Mouse (Mus musculus): Measurements from ENCODE around the gene Map4k3. TPM values are rescaled to one million over a fixed set of nuclear protein-coding genes. Genes with fewer than 3 reads are reported as not detected.

The Map4k3 gene
- total and polyA plus RNA-seq, 3 experiments, result 3.2 to 4.1 TPM; not detected in 1

GRCm38 (mm10) chr17:80632846-80633245 lies 95.4 kb downstream of the Map4k3 start:
- H3K9ac ChIP-seq (ENCODE audit: control insufficient read depth, low read depth, low read length, poor library complexity, severe bottlenecking), result no peak overlapping the region
- TF ChIP-seq ZNF384 (IDR thresholded peaks at IDR 0.05; ENCODE audit: low read depth, low read length), result no peak
- TF ChIP-seq SMC3 (IDR thresholded peaks at IDR 0.05; ENCODE audit: low read depth, low read length), result no peak
- H3K36me3 ChIP-seq (ENCODE audit: control insufficient read depth in 1 of 2, insufficient read depth in 2 of 2, low read length in 2 of 2), result no peaks in the 10 kb centered on the region
- H3K4me1 ChIP-seq (ENCODE audit: control insufficient read depth in 1 of 2, insufficient read depth in 2 of 2, low read length in 2 of 2), result no peaks in the 10 kb centered on the region
- H3K79me2 ChIP-seq (ENCODE audit: control insufficient read depth, insufficient read depth, low read length, poor library complexity), result no peaks in the 10 kb centered on the region
- no peak overlapping the region for H3K27ac ChIP-seq (ENCODE audit: control insufficient read depth, low read depth, low read length)
- H3K27me3 ChIP-seq (ENCODE audit: control insufficient read depth in 1 of 2, insufficient read depth in 2 of 2, low read length in 2 of 2), result no peaks in the 10 kb centered on the region
- H3K4me3 ChIP-seq (ENCODE audit: control insufficient read depth in 1 of 2, insufficient read depth in 1 of 2, low read depth in 2 of 2, low read length in 2 of 2), result no peak overlapping the region
- no peaks in the 10 kb centered on the region for H3K9me3 ChIP-seq (replicated peaks; ENCODE audit: insufficient read depth, low read length)
- peak; percentile 20 for DNase-seq (ENCODE audit: low read depth, low spot score)

- Histone ChIP-seq H3K4me1 (ENCODE audit: control insufficient read depth in 1 of 2, insufficient read depth in 2 of 2, low read length in 2 of 2) (no peaks in the 10 kb centered on the region), H3K9me3 (replicated peaks; ENCODE audit: insufficient read depth, low read length) (no peaks in the 10 kb centered on the region), H3K36me3 (ENCODE audit: control insufficient read depth in 1 of 2, insufficient read depth in 2 of 2, low read length in 2 of 2) (no peaks in the 10 kb centered on the region), H3K27ac (ENCODE audit: control insufficient read depth, low read depth, low read length) (no peak overlapping the region), H3K79me2 (ENCODE audit: control insufficient read depth, insufficient read depth, low read length, poor library complexity) (no peaks in the 10 kb centered on the region), H3K4me3 (ENCODE audit: control insufficient read depth in 1 of 2, insufficient read depth in 1 of 2, low read depth in 2 of 2, low read length in 2 of 2) (no peak overlapping the region), H3K9ac (ENCODE audit: control insufficient read depth, low read depth, low read length, poor library complexity, severe bottlenecking) (no peak overlapping the region), H3K27me3 (ENCODE audit: control insufficient read depth in 1 of 2, insufficient read depth in 2 of 2, low read length in 2 of 2) (no peaks in the 10 kb centered on the region)
- no peak for DNase-seq (ENCODE audit: low read depth, low spot score)
- no peak for TF ChIP-seq TBP (IDR thresholded peaks at IDR 0.05; ENCODE audit: low read depth, low read length)
- peak; percentile 69 for TF ChIP-seq ZNF384 (IDR thresholded peaks at IDR 0.05; ENCODE audit: low read depth, low read length)
- no peak for TF ChIP-seq CHD1 (IDR thresholded peaks at IDR 0.05; ENCODE audit: low read depth, low read length)
- no peak for TF ChIP-seq MXI1 (IDR thresholded peaks at IDR 0.05; ENCODE audit: low read depth, low read length)
Observed at GRCm38 (mm10) chr17:80632354-80632753, 95.9 kb downstream of the Map4k3 start.

GRCm38 (mm10) chr17:80631028-80631427 lies 97.3 kb downstream of the Map4k3 start:
- no peaks in the 10 kb centered on the region for H3K27me3 ChIP-seq (ENCODE audit: control insufficient read depth in 1 of 2, insufficient read depth in 2 of 2, low read length in 2 of 2)
- H3K79me2 ChIP-seq (ENCODE audit: control insufficient read depth, insufficient read depth, low read length, poor library complexity), result no peaks in the 10 kb centered on the region
- H3K36me3 ChIP-seq (ENCODE audit: control insufficient read depth in 1 of 2, insufficient read depth in 2 of 2, low read length in 2 of 2), result no peaks in the 10 kb centered on the region
- H3K9me3 ChIP-seq (replicated peaks; ENCODE audit: insufficient read depth, low read length), result no peaks in the 10 kb centered on the region
- no peak for DNase-seq (ENCODE audit: low read depth, low spot score)
- H3K4me3 ChIP-seq (ENCODE audit: control insufficient read depth in 1 of 2, insufficient read depth in 1 of 2, low read depth in 2 of 2, low read length in 2 of 2), result no peak overlapping the region
- no peaks in the 10 kb centered on the region for H3K4me1 ChIP-seq (ENCODE audit: control insufficient read depth in 1 of 2, insufficient read depth in 2 of 2, low read length in 2 of 2)
- TF ChIP-seq CTCF (IDR thresholded peaks at IDR 0.05 in 2 of 3, conservative IDR thresholded peaks at IDR 0.05 in 1 of 3; ENCODE audit: control insufficient read depth in 1 of 3, insufficient read depth in 1 of 3, low read depth in 2 of 3, low read length in 3 of 3, poor library complexity in 1 of 3, severe bottlenecking in 1 of 3), result no peak
- no peak for TF ChIP-seq KAT2A (conservative IDR thresholded peaks at IDR 0.05; ENCODE audit: low read depth, low read length)
- TF ChIP-seq JUND (IDR thresholded peaks at IDR 0.05; ENCODE audit: low read depth, low read length), result no peak
- no peak for TF ChIP-seq ZC3H11A (IDR thresholded peaks at IDR 0.05; ENCODE audit: low read depth, low read length)
- no peak for TF ChIP-seq CHD1 (IDR thresholded peaks at IDR 0.05; ENCODE audit: low read depth, low read length)
- TF ChIP-seq MYC (IDR thresholded peaks at IDR 0.05; ENCODE audit: low read depth, low read length), result no peak
- TF ChIP-seq TCF12 (IDR thresholded peaks at IDR 0.05; ENCODE audit: low read depth, low read length), result no peak
- no peak for TF ChIP-seq MAX (IDR thresholded peaks at IDR 0.05; ENCODE audit: low read length)
- no peak for TF ChIP-seq UBTF (IDR thresholded peaks at IDR 0.05; ENCODE audit: borderline replicate concordance, insufficient read depth, low read depth, low read length)
- no peak for TF ChIP-seq SIN3A (IDR thresholded peaks at IDR 0.05; ENCODE audit: low read length)
- H3K27ac ChIP-seq (ENCODE audit: control insufficient read depth, low read depth, low read length), result no peak overlapping the region
- no peak overlapping the region for H3K9ac ChIP-seq (ENCODE audit: control insufficient read depth, low read depth, low read length, poor library complexity, severe bottlenecking)
